ENCODE assay signal across 27 mouse cellular contexts in the genomic region with DNA sequence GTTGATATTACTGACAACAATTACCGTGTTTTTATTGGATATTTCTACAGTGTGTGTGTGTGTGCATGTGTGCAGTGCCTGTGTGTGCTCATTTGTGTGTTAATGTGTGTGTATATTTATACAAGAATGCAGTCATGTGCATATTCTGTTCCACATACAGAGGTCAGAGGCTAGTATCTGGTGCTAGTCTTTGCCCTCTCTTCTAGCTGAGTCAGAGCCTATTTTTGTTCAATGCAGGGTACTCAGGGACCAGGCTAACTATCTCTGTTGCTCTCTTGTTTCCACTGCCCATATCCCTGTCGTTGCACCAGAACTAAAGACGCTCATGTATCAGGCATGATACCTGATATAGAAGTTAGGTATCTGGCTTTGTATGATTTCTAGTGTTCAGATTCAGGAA.
"Had no signal": no experiment of that assay in that cellular context is flagged by ENCODE, and none has a peak within 500 bp of the region (broad histone marks: within the 10 kb centered on the region; RNA-seq: fewer than 3 reads in every experiment).

No protein-coding gene starts in this region.

- H3K4me1 ChIP-seq: embryonic facial prominence, embryonic 10.5 days; embryonic facial prominence, embryonic 12.5 days; embryonic facial prominence, embryonic 13.5 days; embryonic facial prominence, embryonic 15.5 days; forebrain, embryonic 10.5 days; forebrain, embryonic 12.5 days; forebrain, embryonic 13.5 days; forebrain, embryonic 15.5 days had no signal

- H3K4me2 ChIP-seq: embryonic facial prominence, embryonic 12.5 days; embryonic facial prominence, embryonic 13.5 days; embryonic facial prominence, embryonic 15.5 days; forebrain, embryonic 12.5 days; forebrain, embryonic 13.5 days; forebrain, embryonic 15.5 days had no signal

- H3K27me3 ChIP-seq: embryonic facial prominence, embryonic 12.5 days; embryonic facial prominence, embryonic 13.5 days; embryonic facial prominence, embryonic 15.5 days; forebrain, embryonic 12.5 days; forebrain, embryonic 13.5 days; forebrain, embryonic 15.5 days had no signal

- ATAC-seq: forebrain, embryonic 13.5 days; forebrain, embryonic 14.5 days; forebrain, embryonic 15.5 days; forebrain, embryonic 16.5 days; forebrain, postnatal 0 days had no signal

- H3K9ac ChIP-seq: embryonic facial prominence, embryonic 12.5 days; embryonic facial prominence, embryonic 13.5 days; embryonic facial prominence, embryonic 15.5 days; forebrain, embryonic 12.5 days; forebrain, embryonic 13.5 days; forebrain, embryonic 15.5 days; forebrain, postnatal 0 days had no signal

- H3K36me3 ChIP-seq: embryonic facial prominence, embryonic 10.5 days; embryonic facial prominence, embryonic 12.5 days; embryonic facial prominence, embryonic 13.5 days; embryonic facial prominence, embryonic 15.5 days; forebrain, embryonic 10.5 days; forebrain, embryonic 12.5 days; forebrain, embryonic 15.5 days had no signal

- DNase-seq: cerebellum, adult 2 months; cerebellum, adult 8-10 months; cerebellum, adult 9-10 months; cerebellum, adult 9-11 months; cerebellum, postnatal 10 days; cerebellum, postnatal 14 days; cerebellum, postnatal 25 days; cerebellum, postnatal 36 days; embryo, embryonic 11 days; forebrain, postnatal 0 days; gastrocnemius, adult 2 months; gastrocnemius, postnatal 10 days; gastrocnemius, postnatal 14 days; gastrocnemius, postnatal 25 days; gastrocnemius, postnatal 36 days; heart, adult 11 months had no signal

- H3K4me3 ChIP-seq: embryonic facial prominence, embryonic 10.5 days; embryonic facial prominence, embryonic 12.5 days; embryonic facial prominence, embryonic 13.5 days; embryonic facial prominence, embryonic 15.5 days; erythroblast, embryonic 14.5 days; forebrain, embryonic 10.5 days; forebrain, embryonic 12.5 days; forebrain, embryonic 13.5 days; forebrain, embryonic 15.5 days; gastrocnemius, adult 2 months had no signal

- H3K27ac ChIP-seq: embryonic facial prominence, embryonic 10.5 days; embryonic facial prominence, embryonic 12.5 days; embryonic facial prominence, embryonic 13.5 days; embryonic facial prominence, embryonic 15.5 days; forebrain, embryonic 10.5 days; forebrain, embryonic 12.5 days; forebrain, embryonic 13.5 days; forebrain, embryonic 15.5 days; gastrocnemius, adult 2 months had no signal

- H3K9me3 ChIP-seq: embryonic facial prominence, embryonic 10.5 days; embryonic facial prominence, embryonic 12.5 days; embryonic facial prominence, embryonic 13.5 days; embryonic facial prominence, embryonic 15.5 days; forebrain, embryonic 10.5 days; forebrain, embryonic 12.5 days; forebrain, embryonic 13.5 days; forebrain, embryonic 15.5 days had no signal
